Mouse (Mus musculus): ENCODE results near the gene Lsm2.

DNA sequence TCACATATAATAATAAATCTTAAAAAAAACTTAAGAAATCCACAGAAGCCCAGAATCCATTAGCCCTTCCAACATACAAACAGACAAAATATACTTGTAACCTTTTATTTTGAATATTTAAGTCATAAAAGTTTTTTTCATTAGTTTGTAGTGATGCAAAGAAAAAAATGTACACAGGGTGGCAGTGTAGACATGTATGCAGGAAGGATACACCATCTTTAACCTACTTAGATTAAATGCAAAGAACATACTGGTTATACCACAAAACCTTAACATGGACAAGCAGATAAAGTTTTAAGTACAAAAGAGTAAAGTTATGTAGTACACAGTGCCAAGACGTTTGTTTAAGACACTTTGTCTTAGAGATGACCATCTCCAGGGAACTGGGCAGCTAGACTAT is 25.3 kb upstream of the Lsm2 start:
- TF ChIP-seq EP300 (IDR thresholded peaks at IDR 0.05; ENCODE audit: low read depth) (no peak), CTCF (IDR thresholded peaks at IDR 0.05; ENCODE audit: low read depth) (peak; percentile 64)

Measured in liver, postnatal 0 days (tissue).